Mouse (Mus musculus): ENCODE data around the gene B4galnt3.

B4galnt3 gene

DNA sequence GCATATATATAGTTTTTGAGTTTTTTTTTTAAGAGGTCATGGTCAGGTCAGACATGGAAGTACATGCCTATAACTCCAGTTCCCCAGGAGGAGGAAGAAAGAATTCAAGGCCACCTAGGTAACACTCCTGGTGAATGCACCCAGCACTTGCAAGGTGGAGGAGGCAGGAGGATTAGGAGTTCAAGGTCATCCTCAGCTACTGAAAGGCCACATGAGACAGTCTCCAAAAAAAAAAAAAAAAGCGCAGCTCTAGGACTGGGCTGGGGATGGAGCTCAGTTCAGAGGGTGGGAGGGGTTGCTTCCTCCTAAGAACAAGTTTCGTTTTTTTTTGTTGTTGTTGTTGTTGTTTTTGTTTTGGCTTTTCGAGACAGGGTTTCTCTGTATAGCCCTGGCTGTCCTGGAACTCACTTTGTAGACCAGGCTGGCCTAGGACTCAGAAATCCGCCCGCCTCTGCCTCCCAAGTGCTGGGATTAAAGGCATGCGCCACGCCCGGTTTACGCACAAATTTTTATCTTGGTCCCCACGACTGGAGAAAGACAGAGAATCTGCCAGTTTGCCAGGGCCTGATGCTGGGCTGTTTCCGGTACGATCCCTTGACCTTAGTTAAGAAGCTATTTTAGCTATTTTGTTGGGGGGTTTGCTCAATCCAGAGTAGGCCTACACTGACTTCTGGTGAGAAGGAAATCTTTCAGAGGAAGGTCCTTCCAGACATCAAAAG, 109.2 kb downstream of the B4galnt3 start:
- DNase-seq = no peak

- no peak for DNase-seq
Measured at GRCm38 (mm10) chr6:120183771-120184170, 110.6 kb downstream of the B4galnt3 start.

DNA sequence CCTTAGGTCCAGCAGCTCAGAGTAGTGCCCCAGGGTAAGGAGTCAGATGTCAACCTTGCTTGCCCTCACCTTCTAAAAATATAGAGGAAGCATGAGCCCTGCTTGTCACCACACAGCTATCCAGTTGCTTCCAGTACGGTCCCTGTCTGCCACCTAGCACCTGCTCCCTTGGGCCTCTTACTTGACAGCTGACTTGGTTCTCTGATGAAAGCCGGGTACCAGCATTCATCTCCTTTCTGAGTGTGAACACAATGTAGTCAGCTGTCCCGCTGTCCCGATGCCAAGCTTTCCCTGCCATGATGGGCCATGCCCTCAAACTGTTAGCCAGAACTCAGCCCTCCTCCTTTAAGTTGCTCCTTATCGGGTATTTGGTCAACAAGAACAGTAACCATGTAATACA, 112.2 kb downstream of the B4galnt3 start:
- DNase-seq = no peak

DNA sequence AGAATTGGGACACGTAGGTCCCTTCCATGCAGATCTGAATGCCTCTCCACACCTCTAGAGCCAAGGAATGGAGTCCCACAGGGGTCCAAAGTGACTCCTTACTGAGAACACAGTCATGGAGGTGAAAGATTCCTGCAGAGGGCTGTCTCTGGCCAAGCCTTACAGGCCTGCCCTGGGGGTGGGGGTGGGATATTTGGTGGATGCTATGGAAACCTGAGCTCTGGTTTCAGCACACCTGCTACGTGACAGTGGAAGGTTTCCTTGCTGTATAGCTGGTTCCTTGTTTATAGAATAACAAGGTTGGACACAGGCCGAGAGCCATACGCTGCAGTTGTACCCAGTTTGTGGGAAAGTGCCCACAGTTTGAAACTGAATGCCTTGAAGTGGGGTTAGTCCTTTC, 113.9 kb downstream of the B4galnt3 start:
- DNase-seq = no peak

DNA sequence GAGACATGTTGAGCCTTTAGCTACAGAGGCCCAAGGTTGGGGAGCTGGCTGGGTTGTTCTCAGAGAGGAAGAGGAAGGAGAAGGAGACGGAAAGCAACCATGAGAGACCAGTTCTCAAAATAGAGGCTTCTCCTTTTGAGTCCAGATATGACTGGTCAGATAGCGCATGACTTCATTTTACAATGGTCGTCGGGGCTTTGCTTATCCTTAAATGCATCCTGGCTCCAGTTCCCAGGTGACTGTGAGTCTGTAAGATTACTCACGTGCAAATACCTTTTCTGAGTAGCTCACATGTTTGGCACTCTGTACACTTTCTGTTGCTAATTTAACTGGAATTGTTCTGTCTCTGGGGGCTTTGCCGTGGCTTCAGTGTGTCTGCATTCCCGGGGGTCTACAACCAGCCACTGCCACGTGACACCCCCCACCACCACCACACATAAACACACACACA, 114.6 kb downstream of the B4galnt3 start:
- DNase-seq = no peak

DNA sequence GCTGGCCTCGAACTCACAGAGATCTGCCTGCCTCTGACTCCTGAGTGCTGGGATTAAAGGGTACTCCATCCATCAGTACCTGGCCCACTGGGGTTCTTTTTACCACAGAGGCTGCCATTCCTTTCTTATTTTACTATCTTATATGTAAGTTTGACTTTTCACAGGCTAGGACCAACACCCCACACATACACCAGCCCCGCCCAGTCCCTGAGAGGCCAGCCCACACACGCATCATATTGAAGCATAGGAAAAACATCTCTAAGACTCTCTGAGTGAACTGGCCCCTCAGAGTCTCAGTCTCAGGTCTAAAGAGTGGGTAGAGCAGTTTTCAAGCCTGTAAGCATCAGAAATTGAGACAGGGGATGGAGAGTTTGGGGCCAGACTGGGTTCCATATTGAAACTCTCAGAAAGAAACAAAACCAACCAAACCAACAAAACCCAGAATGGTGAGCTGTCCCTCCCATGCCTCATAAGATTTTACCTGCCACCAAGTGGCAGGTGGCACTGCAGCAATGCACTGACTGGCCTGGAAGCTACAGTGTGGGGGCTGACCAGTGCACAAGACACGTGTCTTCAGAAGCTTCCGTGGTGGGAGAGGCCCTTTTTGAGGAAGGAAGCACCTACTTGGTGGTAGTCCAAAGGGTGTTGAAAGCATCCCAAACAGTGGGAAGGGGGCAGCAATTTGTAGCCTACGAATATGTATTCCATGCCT, 115.2 kb downstream of the B4galnt3 start:
- DNase-seq = no peak

DNA sequence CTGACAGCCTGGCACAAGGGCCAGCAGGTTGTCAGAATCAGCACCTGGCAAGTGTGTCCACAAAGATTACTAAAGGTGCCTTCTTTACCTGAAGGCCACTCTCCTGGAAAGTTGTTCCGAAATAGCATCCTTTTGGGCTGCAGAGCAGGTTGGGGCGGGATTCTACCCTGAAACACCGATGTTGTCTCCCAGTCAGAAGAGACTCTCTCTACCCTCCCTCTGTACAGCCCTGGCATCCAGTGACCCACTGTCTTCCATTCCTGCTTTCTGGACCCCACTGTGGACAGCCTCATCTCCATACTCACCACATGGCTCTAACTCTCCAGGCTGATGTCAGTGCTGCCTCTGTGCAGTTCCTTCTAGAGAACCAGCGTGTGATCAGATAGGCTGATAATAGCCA, 118.7 kb downstream of the B4galnt3 start:
- no peak for DNase-seq

- peak in 1 of 2 experiments; percentile 45 for DNase-seq
Measured at GRCm38 (mm10) chr6:120174602-120175115, 119.7 kb downstream of the B4galnt3 start.

DNA sequence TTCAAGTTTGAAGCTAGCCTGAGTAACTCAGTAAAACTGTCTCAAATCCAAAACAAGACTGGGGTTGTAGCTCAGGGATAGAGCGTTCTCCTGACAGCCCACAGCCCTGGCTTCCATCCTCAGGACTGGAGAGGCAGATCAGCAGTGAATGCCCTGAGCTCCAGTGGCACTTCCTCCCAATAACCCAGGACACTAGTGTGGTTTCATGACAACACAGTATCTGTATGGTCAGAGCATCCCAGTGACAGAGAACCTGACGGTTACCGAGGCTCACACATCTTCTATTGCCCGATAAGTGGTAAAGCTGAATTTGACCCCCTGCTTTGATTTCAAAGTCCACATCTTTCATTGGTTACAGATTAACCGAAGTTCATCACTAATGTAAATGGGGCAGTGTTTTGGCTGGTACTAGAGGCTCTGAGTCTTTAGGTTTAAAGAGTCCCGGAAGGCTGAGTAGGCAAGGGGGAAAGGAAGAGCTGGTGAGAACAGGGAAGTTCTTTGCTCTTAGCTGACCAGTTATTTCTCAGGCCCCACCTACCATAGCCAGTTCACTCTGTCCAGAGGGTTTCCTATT, 120.2 kb downstream of the B4galnt3 start:
- DNase-seq = peak in 1 of 2 experiments; percentile 70

DNA sequence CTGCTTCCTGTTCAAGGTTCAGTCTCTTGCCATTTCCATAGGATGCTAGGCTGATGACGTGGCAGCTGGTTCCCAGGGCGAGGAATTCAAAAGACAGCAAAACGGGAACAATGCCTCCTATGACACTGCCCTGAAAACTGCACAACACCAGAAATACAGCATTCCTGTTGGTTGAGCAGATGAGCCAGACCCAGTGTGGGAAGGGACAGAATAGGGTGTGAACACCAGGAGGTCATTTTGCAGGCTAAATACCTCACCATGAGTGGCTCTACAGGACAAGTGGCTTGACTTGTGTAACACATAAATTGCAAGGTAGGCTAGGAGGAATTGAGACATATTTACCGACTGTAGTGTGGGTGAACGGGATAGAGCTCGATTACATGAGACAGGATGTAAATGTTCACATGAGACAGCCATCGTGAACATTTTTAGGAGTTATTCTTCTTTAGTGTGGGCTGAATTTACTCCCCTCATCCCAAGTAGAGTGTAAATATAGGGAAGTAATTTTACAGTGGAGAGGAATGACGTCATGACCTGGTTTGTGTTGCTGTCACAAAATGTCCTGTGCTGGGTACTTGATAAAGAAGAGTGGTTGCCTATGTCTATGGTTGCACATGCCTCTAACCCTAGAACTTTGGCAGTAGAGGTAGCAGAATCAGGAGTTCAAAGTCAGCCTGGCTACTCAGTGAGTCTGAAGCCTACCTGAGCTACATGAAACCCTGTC, 121.9 kb downstream of the B4galnt3 start:
- DNase-seq = no peak

- DNase-seq = no peak
Measured at GRCm38 (mm10) chr6:120167574-120167973, 126.8 kb downstream of the B4galnt3 start.

DNA sequence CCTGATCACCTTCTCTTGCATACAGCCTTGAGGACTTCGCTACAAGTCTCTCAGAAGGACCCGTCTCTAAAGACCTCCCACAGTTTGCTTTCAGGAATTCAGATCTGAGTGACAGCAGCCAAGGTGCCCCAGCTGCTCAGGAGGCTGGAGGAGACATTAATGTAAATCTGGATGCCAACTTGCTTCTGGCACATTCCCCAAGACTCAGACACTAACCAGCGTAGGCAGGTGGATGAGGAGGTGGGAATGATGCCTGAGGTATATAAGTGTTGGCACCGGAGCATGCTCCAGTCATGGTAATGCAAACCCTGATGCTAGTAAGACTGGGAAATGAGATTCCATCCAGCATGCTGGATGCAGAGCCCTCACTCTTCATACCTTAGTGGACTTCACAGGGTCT, 129.6 kb downstream of the B4galnt3 start:
- DNase-seq = no peak

- DNase-seq = no peak
Measured at GRCm38 (mm10) chr6:120162928-120163327, 131.4 kb downstream of the B4galnt3 start.

- DNase-seq = peak; percentile 63 to 79
Measured at GRCm38 (mm10) chr6:120159133-120159901, 135.0 kb downstream of the B4galnt3 start.

- no peak for DNase-seq
Measured at GRCm38 (mm10) chr6:120157479-120157878, 136.9 kb downstream of the B4galnt3 start.

DNA sequence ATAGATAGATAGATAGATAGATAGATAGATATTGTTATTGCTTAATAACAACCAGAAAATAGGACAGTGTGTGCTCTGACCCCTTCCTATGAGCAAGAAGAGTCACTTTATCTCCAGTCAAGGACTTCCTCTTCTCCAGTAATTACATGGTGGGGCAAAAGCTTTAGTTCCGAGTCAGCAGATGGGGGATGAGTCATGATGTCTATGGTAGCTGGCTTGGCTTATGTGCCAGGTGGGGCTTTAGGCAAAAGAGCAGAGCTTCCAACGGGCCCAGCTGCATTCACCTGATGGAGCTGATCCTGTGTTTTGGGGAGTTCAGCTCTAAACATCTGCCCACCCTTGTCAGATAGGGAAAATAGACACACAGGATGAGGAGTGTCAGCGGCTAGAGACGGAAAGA, 138.8 kb downstream of the B4galnt3 start:
- DNase-seq = no peak

DNA sequence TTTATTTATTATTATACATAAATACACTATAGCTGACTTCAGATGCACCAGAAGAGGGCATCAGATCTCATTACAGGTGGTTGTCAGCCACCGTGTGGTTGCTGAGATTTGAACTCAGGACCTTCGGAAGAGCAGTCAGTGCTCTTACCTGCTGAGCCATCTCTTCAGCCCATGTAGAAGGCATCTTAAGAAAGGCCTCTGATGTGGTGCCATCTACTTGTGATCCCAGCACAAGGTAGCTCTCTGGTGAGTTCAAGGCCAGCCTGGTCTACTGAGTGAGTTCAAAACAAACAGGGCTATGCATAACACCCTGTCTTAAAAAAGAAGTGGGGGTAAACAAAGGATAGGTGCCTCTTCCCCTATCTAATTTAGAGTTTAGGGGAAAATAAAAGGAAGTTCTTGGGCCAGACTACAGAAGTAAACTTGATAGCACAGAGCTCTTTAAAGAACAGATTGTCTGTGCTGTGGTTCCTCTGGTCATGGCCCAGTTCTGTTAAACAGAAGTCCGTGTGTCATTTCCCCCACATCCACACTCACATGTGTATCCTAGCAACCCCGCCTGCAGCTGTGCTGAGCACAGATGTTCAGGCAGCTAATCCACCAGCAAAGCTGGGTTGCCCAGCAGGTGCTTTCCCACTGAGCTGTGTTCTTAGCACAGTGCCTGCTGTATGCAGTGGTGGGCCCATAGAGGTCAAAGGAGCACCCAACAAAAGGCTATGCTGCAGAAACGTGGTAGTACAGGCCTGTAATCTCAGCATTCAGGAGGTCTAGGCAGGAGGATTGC, 139.6 kb downstream of the B4galnt3 start:
- DNase-seq = no peak
